Mouse (Mus musculus): ENCODE results near the gene Usp47. TPM values are rescaled to one million over a fixed set of nuclear protein-coding genes. Genes with fewer than 3 reads are reported as not detected.

Gene Usp47
- polyA plus RNA-seq, 1 experiment from 2014 or later = 82.0 TPM

- H3K9me3 ChIP-seq (replicated peaks; ENCODE audit: control insufficient read depth, low read length) = no peaks in the 10 kb centered on the region
- no peak overlapping the region for H3K27ac ChIP-seq (ENCODE audit: low read depth, low read length)
- DNase-seq (ENCODE audit: low spot score) = no peak
- no peaks in the 10 kb centered on the region for H3K4me1 ChIP-seq (ENCODE audit: control insufficient read depth, insufficient read depth, low read length)
- no peaks in the 10 kb centered on the region for H3K27me3 ChIP-seq (replicated peaks; ENCODE audit: control insufficient read depth, insufficient read depth, low read length)
- no peak overlapping the region for H3K9ac ChIP-seq (ENCODE audit: low read length)
- H3K4me3 ChIP-seq (ENCODE audit: low read depth, low read length) = no peak overlapping the region
- no peaks in the 10 kb centered on the region for H3K36me3 ChIP-seq (ENCODE audit: control insufficient read depth, insufficient read depth, low read length)
- no peak for ATAC-seq
- no peak overlapping the region for H3K4me2 ChIP-seq (ENCODE audit: low read length)
These were observed 23.9 kb upstream of the Usp47 start for GRCm38 (mm10) chr7:111999376-111999775.

GRCm38 (mm10) chr7:112000166-112000565, 23.1 kb upstream of the Usp47 start:
- H3K9me3 ChIP-seq (replicated peaks; ENCODE audit: control insufficient read depth, low read length) = no peaks in the 10 kb centered on the region
- DNase-seq (ENCODE audit: low spot score) (no peak), ATAC-seq (no peak)
- no peak overlapping the region for H3K27ac ChIP-seq (ENCODE audit: low read depth, low read length)
- no peak overlapping the region for H3K4me3 ChIP-seq (ENCODE audit: low read depth, low read length)
- H3K9ac ChIP-seq (ENCODE audit: low read length) = no peak overlapping the region
- no peaks in the 10 kb centered on the region for H3K27me3 ChIP-seq (replicated peaks; ENCODE audit: control insufficient read depth, insufficient read depth, low read length)
- H3K4me2 ChIP-seq (ENCODE audit: low read length) = no peak overlapping the region
- WGBS = 96% methylated on average over 1 of the region's 1 CpGs
- H3K36me3 ChIP-seq (ENCODE audit: control insufficient read depth, insufficient read depth, low read length) = no peaks in the 10 kb centered on the region
- H3K4me1 ChIP-seq (ENCODE audit: control insufficient read depth, insufficient read depth, low read length) = no peaks in the 10 kb centered on the region

DNA sequence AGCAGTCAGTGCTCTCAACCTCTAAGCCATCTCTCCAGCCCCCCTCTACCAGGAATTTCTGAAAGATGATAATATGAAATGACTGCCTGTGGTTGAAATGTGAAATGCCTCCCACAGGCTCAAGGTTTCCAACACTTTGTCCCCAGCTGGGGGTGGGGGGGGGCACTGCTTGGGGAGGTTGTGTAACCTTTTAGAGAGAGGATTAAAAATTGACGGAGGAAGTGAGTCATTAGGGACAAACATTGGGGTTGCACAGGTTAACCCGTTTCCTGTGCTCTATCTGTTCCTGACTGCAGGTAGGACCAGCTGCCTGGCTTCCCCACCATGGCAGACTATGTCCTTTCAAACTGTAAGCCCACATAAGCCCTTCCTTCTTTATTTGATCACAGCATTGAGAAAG, 12.8 kb upstream of the Usp47 start:
- Histone ChIP-seq H3K9ac (ENCODE audit: low read length) (no peak overlapping the region), H3K27ac (ENCODE audit: low read depth, low read length) (no peak overlapping the region), H3K4me2 (ENCODE audit: low read length) (no peak overlapping the region), H3K27me3 (replicated peaks; ENCODE audit: control insufficient read depth, insufficient read depth, low read length) (no peaks in the 10 kb centered on the region), H3K4me3 (ENCODE audit: low read depth, low read length) (no peak overlapping the region), H3K4me1 (ENCODE audit: control insufficient read depth, insufficient read depth, low read length) (no peaks in the 10 kb centered on the region), H3K9me3 (replicated peaks; ENCODE audit: control insufficient read depth, low read length) (no peaks in the 10 kb centered on the region), H3K36me3 (ENCODE audit: control insufficient read depth, insufficient read depth, low read length) (no peaks in the 10 kb centered on the region)
- 77% methylated on average over 2 of the region's 2 CpGs for WGBS
- DNase-seq (ENCODE audit: low spot score) (no peak), ATAC-seq (no peak)

DNA sequence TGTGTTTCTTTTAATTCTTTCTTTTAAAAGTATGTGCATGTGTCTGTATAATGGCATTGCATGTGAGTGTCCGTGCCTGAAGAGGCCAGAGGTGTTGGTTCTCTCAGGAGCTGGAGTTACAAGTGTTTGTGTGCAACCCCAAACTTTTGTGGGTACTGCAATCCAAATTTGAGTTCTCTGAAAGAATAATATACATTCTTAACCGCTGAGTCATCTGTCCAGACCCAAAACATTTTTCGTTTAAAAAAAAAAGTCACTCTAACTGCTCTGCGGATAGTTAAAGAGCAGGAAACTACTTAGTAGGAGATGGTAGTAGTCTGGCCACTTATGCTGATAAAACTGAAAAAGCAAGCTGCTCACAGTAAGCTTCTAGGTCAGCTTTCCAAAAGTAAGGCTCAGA, 12.3 kb upstream of the Usp47 start:
- H3K27ac ChIP-seq (ENCODE audit: low read depth, low read length) = no peak overlapping the region
- no peaks in the 10 kb centered on the region for H3K4me1 ChIP-seq (ENCODE audit: control insufficient read depth, insufficient read depth, low read length)
- no peaks in the 10 kb centered on the region for H3K9me3 ChIP-seq (replicated peaks; ENCODE audit: control insufficient read depth, low read length)
- no peak overlapping the region for H3K4me3 ChIP-seq (ENCODE audit: low read depth, low read length)
- no peak overlapping the region for H3K9ac ChIP-seq (ENCODE audit: low read length)
- DNase-seq (ENCODE audit: low spot score) (no peak), ATAC-seq (no peak)
- H3K36me3 ChIP-seq (ENCODE audit: control insufficient read depth, insufficient read depth, low read length) = no peaks in the 10 kb centered on the region
- WGBS = 75% methylated on average over 4 of the region's 4 CpGs
- no peak overlapping the region for H3K4me2 ChIP-seq (ENCODE audit: low read length)
- no peaks in the 10 kb centered on the region for H3K27me3 ChIP-seq (replicated peaks; ENCODE audit: control insufficient read depth, insufficient read depth, low read length)

GRCm38 (mm10) chr7:112012102-112012501, 11.2 kb upstream of the Usp47 start:
- no peak overlapping the region for H3K9ac ChIP-seq (ENCODE audit: low read length)
- H3K9me3 ChIP-seq (replicated peaks; ENCODE audit: control insufficient read depth, low read length) = no peaks in the 10 kb centered on the region
- no peaks in the 10 kb centered on the region for H3K4me1 ChIP-seq (ENCODE audit: control insufficient read depth, insufficient read depth, low read length)
- H3K4me3 ChIP-seq (ENCODE audit: low read depth, low read length) = no peak overlapping the region
- peak; percentile 51 for DNase-seq (ENCODE audit: low spot score)
- no peak overlapping the region for H3K4me2 ChIP-seq (ENCODE audit: low read length)
- H3K27me3 ChIP-seq (replicated peaks; ENCODE audit: control insufficient read depth, insufficient read depth, low read length) = no peaks in the 10 kb centered on the region
- WGBS = 83% methylated on average over 5 of the region's 5 CpGs
- ATAC-seq = no peak
- H3K27ac ChIP-seq (ENCODE audit: low read depth, low read length) = no peak overlapping the region
- H3K36me3 ChIP-seq (ENCODE audit: control insufficient read depth, insufficient read depth, low read length) = no peaks in the 10 kb centered on the region

DNA sequence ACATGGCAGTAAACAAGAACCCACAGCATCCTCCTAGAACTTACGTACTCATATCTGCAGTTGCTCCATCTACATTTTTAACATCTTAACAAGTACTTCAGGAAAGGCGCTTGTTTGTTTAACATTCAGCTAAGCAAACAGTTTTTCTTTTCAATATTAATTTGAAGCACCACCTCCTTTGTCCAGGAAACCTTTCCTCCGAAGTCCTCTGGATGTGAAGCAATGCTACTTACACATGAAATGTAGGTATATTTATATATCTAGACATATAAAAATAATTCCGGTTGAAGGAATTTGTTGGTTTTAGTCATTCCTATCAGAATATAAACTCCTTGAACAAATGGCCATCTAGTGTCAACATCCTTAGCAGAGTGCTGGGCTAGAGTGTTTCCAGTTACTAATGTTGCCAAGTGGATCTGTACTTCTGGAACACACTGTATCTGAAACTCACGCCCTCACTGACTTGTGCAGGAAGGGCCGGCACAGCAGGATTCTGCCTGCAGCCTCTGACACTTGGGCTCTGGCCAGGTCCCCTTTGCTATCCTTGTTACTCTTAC, 10.6 kb upstream of the Usp47 start:
- 88% methylated on average over 6 of the region's 6 CpGs for WGBS
- no peak for DNase-seq (ENCODE audit: low spot score)

GRCm38 (mm10) chr7:112014148-112014547, 9.2 kb upstream of the Usp47 start:
- no peak for ATAC-seq

More for the DNA sequence above, 10.6 kb upstream of the Usp47 start:
- Histone ChIP-seq H3K27ac (ENCODE audit: low read depth, low read length) (no peak overlapping the region), H3K36me3 (ENCODE audit: control insufficient read depth, insufficient read depth, low read length) (no peaks in the 10 kb centered on the region), H3K27me3 (replicated peaks; ENCODE audit: control insufficient read depth, insufficient read depth, low read length) (no peaks in the 10 kb centered on the region), H3K4me1 (ENCODE audit: control insufficient read depth, insufficient read depth, low read length) (no peaks in the 10 kb centered on the region), H3K4me3 (ENCODE audit: low read depth, low read length) (no peak overlapping the region), H3K4me2 (ENCODE audit: low read length) (no peak overlapping the region), H3K9ac (ENCODE audit: low read length) (no peak overlapping the region), H3K9me3 (replicated peaks; ENCODE audit: control insufficient read depth, low read length) (no peaks in the 10 kb centered on the region)
- no peak for ATAC-seq

GRCm38 (mm10) chr7:112022506-112023149, 676 bp upstream of the Usp47 start:
- 3% methylated on average over 17 of the region's 17 CpGs for WGBS
- H3K9ac ChIP-seq (ENCODE audit: low read length) = peak overlapping the region; percentile 98
- H3K27me3 ChIP-seq (replicated peaks; ENCODE audit: control insufficient read depth, insufficient read depth, low read length) = no peaks in the 10 kb centered on the region
- DNase-seq (ENCODE audit: low spot score) (peak; percentile 57), ATAC-seq (peak; percentile 52; the same call in 1 of the 2 replicates)
- H3K36me3 ChIP-seq (ENCODE audit: control insufficient read depth, insufficient read depth, low read length) = no peaks in the 10 kb centered on the region
- peaks cover 26% of the 10 kb centered on the region for H3K4me1 ChIP-seq (ENCODE audit: control insufficient read depth, insufficient read depth, low read length)
- H3K4me3 ChIP-seq (ENCODE audit: low read depth, low read length) = peak overlapping the region; percentile 98
- peak overlapping the region; percentile 89 for H3K4me2 ChIP-seq (ENCODE audit: low read length)
- peak overlapping the region; percentile 98 for H3K27ac ChIP-seq (ENCODE audit: low read depth, low read length)
- no peaks in the 10 kb centered on the region for H3K9me3 ChIP-seq (replicated peaks; ENCODE audit: control insufficient read depth, low read length)

More at GRCm38 (mm10) chr7:112014148-112014547, 9.2 kb upstream of the Usp47 start:
- DNase-seq (ENCODE audit: low spot score) = no peak
- H3K4me3 ChIP-seq (ENCODE audit: low read depth, low read length) = no peak overlapping the region
- no peaks in the 10 kb centered on the region for H3K27me3 ChIP-seq (replicated peaks; ENCODE audit: control insufficient read depth, insufficient read depth, low read length)
- no peak overlapping the region for H3K27ac ChIP-seq (ENCODE audit: low read depth, low read length)
- WGBS = 69% methylated on average over 2 of the region's 2 CpGs
- H3K4me2 ChIP-seq (ENCODE audit: low read length) = no peak overlapping the region
- H3K4me1 ChIP-seq (ENCODE audit: control insufficient read depth, insufficient read depth, low read length) = no peaks in the 10 kb centered on the region
- no peaks in the 10 kb centered on the region for H3K36me3 ChIP-seq (ENCODE audit: control insufficient read depth, insufficient read depth, low read length)
- H3K9me3 ChIP-seq (replicated peaks; ENCODE audit: control insufficient read depth, low read length) = no peaks in the 10 kb centered on the region
- no peak overlapping the region for H3K9ac ChIP-seq (ENCODE audit: low read length)

- Histone ChIP-seq H3K27me3 (replicated peaks; ENCODE audit: control insufficient read depth, insufficient read depth, low read length) (no peaks in the 10 kb centered on the region), H3K36me3 (ENCODE audit: control insufficient read depth, insufficient read depth, low read length) (no peaks in the 10 kb centered on the region), H3K9ac (ENCODE audit: low read length) (peak overlapping the region; percentile 98), H3K9me3 (replicated peaks; ENCODE audit: control insufficient read depth, low read length) (no peaks in the 10 kb centered on the region), H3K4me2 (ENCODE audit: low read length) (peak overlapping the region; percentile 89), H3K27ac (ENCODE audit: low read depth, low read length) (peak overlapping the region; percentile 98), H3K4me3 (ENCODE audit: low read depth, low read length) (peak overlapping the region; percentile 98), H3K4me1 (ENCODE audit: control insufficient read depth, insufficient read depth, low read length) (peaks cover 27% of the 10 kb centered on the region)
- peak; percentile 75 for ATAC-seq
- peak; percentile 44 for DNase-seq (ENCODE audit: low spot score)
- WGBS = 1% methylated on average over 58 of the region's 58 CpGs
These were observed 519 bp downstream of the Usp47 start for GRCm38 (mm10) chr7:112023601-112024445.
